Mouse (Mus musculus) heart, postnatal 0 days (tissue): ENCODE measurements around the gene Ankrd65.

Source experiments
- CTCF ChIP-seq: IDR thresholded peaks from 2 replicates; pipeline ENCODE4 v1.5.1; 2016; ENCODE audit warnings: antibody characterized with exemption, control low read depth, low read depth
- EP300 ChIP-seq: IDR thresholded peaks from 2 replicates; pipeline ENCODE4 v1.6.1; 2016; ENCODE audit warnings: antibody characterized with exemption, low read depth

GRCm38 (mm10) chr4:155769880-155770512, 20.2 kb upstream of the Ankrd65 start:
- TF ChIP-seq EP300 (no peak), CTCF (peak; percentile 98)
